Mouse (Mus musculus): ENCODE measurements at regions not wholly inside any gene's neighbourhood (a gene's known extent, or its start where the extent isn't known, plus 50 kb on each side); places are given as distances from the start of the nearest gene placed in this dataset.
"Not testable (repeated sequence)": the region's sequence is repeated elsewhere in the genome, so short reads cannot be mapped to it uniquely, and the experiment has no call there.

- not testable (repeated sequence) for TF ChIP-seq CTCF (IDR thresholded peaks at IDR 0.05; ENCODE audit: control insufficient read depth, insufficient read depth, insufficient read length); USF1 (IDR thresholded peaks at IDR 0.05; ENCODE audit: low read depth); MAX (IDR thresholded peaks at IDR 0.05); MYOG (IDR thresholded peaks at IDR 0.05; ENCODE audit: control insufficient read depth, extremely low read depth, insufficient read length); CEBPB (IDR thresholded peaks at IDR 0.05; ENCODE audit: low read depth)
These were observed 93.8 kb upstream of the Cnksr3 start for GRCm38 (mm10) chr10:7305881-7306280.
